Mouse (Mus musculus) retina, postnatal 1 day (tissue): ENCODE measurements around the gene Rps19.
A peak's percentile ranks its signal among the peaks of the same experiment; 100 is the strongest.
"Not testable (repeated sequence)": the region's sequence is repeated elsewhere in the genome, so short reads cannot be mapped to it uniquely, and the experiment has no call there.

Experiments
- DNase-seq: peaks from one replicate; pipeline ENCODE4 v3.0.0-alpha.2; 2012

The Rps19 gene

DNA sequence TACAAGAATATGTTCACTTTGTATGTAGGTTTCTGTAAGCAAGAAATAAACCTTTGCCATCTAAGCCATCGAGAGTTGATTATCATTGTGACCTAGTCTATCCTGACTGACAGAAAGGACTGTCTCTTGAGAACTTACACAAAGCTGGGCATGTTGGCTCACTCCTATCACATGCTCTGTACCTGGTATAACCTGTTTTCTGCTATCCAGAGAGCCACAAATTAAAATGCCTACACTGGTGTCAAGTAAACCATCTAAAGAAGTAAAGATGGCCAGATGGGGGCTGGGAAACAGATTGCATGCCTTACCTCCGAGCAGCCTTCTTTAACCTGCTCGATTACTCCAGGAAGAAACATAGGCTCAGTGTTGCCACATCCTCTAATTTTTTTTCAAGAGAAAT is 6.6 kb upstream of the Rps19 start:
- DNase-seq = no peak

- DNase-seq = no peak
These were observed 4.6 kb upstream of the Rps19 start for GRCm38 (mm10) chr7:24879620-24880019.

- no peak for DNase-seq
These were observed 1.6 kb upstream of the Rps19 start for GRCm38 (mm10) chr7:24882416-24883199.

- no peak for DNase-seq
These were observed 621 bp downstream of the Rps19 start for GRCm38 (mm10) chr7:24884693-24885291.

- DNase-seq = no peak
These were observed 1.5 kb downstream of the Rps19 start for GRCm38 (mm10) chr7:24885468-24886307.

DNA sequence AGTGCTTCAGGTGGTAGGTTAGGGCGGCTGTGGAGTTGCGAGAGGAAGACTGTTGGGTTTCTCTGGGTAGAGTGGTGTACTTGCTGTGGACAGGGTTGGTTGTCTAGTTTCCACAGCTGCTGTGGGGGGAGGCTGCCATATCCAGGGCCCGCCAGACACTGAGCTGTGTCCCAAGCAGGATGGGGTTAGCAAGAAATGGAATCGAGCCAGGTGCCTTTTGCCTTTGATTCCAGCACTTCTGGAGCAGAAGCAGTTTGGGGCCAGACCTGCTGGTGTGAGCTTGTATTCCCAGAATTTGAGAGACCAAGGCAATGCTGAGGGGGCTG is 2.1 kb downstream of the Rps19 start:
- no peak for DNase-seq

DNA sequence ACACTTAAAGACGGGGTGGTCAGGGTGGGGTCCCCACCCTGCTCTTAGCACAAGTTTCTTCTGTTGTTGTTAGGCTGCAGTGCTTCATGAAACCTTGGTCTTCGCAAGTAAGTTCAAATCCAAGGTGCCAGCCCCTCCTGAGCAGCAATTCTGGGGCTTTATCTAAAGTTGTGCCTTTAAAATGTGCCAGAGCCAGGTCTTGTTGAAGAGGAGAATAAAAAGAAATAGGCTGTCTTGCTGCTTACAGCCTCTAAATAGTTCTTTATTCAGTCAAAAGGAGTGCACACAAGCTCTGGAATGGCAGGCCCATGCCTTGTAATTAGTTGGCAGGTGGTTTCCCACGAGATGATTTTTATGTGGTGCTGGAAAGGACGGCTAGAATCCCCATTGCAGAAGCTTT is 2.9 kb downstream of the Rps19 start:
- DNase-seq = no peak

GRCm38 (mm10) chr7:24889431-24890220 is 5.5 kb downstream of the Rps19 start:
- no peak for DNase-seq

- peak; percentile 87 for DNase-seq
These were observed 6.4 kb downstream of the Rps19 start for GRCm38 (mm10) chr7:24890281-24891216.

DNA sequence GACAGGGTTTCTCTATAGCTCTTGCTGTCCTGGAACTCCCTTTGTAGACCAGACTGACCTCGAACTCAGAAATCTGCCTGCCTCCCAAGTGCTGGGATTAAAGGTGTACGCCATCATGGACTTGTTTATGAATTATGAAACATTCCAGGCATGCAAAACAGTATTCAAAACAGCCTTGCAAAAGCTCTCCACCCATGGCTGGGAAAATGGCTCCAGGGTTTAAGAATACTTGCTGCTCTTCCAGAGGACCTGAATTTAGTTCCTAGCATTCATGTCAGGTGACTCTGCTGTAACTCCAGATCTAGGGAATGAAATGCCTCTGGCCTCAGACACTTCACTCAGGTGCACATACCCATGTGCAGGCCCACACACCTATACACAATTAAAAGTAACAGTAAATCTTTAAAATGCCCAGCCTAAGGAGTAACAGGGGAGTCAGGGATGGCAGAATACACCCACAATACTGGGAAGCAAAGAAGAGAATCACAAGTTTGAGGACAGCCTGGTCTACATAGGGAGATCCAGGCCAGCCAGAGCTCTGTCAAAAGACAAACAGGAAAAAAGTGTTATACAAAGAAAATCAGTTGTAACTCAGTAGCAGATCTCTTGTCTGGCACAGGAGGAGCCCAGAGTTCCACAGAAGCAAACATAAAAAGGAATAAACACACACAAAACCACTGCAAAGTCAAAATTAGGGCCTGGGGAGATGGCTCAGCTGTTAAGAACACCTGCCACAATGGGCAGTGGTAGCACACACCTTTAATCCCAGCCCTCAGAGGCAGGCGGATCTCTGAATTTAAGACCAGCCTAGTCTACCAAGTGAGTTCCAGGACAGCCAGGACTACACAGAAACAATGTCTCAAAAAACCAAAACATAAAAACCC is 7.3 kb downstream of the Rps19 start:
- DNase-seq = no peak

GRCm38 (mm10) chr7:24892125-24892583 is 8.0 kb downstream of the Rps19 start:
- no peak for DNase-seq

- DNase-seq = not testable (repeated sequence)
These were observed 11.6 kb downstream of the Rps19 start for GRCm38 (mm10) chr7:24895749-24896148.

DNA sequence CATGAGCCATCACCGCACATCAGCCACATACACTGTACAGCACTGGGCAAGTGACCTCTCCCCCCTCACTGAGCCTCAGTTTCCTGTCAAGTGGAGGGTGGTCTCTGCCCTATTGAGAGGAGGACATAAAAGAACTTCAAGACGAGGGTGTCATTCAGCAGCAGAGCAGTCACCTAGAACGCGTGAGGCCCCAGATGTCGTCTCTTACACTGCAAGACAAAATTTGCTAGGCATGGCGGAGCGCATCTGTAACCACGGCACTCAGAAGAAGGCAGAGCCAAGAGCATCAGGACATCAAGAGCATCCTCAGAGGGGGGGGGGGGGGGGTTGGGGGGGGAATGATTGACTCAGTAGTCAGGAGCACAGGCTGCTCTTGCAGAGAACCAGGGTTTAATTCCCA is 12.1 kb downstream of the Rps19 start:
- DNase-seq = no peak

DNA sequence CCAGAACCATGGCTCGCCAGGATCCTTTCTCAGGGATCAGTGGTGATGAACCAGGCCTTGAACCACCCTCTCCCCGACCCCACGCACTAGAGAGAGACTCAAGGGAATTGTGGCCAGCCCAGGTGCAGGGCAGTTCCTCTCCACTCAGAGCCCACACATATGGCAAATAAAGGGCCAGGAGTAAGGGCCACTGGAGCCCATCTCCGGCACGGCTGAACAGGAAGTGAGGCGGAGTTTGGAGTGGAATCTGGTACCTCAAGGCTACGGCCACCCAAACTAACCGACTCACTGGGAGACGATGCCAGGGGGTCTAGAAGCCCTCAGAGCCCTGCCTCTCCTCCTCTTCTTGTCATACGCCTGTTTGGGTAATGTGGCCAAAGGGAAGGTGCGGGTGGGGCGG is 13.1 kb downstream of the Rps19 start, which contains the start of gene Cd79a:
Gene Cd79a (plus strand): TSS at position 158 of the 400 bp plus-strand sequence.
- no peak for DNase-seq

DNA sequence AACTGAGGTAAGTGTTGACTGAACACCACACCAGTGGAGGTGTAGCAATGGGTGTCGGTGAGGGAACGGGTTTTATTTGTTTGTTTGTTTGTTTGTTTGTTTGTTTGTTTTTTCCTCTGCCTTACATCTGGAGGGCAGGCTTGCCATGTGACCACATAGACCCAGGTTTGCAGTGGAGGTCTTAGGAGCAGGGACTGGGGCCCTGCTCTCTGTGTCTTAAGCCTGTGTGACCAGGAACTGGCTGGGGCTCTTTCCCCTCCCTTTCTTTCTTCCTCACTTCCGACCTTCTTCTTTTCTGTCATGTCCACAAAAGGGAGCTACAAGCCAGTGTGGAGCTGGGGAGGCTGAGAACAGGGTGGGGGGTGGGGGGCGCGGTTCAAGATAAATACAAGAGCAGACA is 13.8 kb downstream of the Rps19 start:
- no peak for DNase-seq

DNA sequence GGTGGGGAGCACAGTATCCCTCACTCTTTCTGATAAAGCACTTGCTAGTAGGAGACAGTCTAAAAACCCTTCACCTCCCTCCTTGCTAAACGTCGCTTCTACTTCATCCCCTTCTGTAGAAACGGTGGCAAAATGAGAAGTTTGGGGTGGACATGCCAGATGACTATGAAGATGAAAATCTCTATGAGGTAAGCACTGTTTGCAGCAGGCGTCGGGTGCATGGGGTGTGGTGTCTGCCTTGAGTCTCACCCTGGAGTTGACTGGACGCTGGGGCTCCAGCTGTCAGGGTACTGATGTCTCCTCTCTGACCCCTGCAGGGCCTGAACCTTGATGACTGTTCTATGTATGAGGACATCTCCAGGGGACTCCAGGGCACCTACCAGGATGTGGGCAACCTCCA is 16.9 kb downstream of the Rps19 start:
- DNase-seq = no peak

DNA sequence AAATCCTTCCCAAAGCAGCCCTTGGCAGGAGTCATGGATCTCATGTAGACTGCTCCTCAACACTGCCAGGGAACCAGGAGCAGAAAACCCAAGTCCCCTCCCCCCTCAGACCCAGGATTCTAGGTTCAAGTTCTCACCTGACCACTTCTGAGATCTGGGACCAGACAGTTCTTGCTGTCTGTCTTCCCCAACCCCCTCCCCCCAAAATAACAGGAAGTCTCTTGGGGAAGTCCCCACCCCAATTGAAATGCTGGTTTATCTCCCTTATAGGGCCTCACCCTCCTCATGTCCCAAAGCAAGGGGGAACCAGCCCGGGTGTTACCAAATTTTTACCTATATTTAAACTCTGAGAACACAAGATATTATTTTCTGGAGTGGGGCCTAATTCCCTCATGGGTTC is 17.7 kb downstream of the Rps19 start:
- DNase-seq = peak; percentile 70

DNA sequence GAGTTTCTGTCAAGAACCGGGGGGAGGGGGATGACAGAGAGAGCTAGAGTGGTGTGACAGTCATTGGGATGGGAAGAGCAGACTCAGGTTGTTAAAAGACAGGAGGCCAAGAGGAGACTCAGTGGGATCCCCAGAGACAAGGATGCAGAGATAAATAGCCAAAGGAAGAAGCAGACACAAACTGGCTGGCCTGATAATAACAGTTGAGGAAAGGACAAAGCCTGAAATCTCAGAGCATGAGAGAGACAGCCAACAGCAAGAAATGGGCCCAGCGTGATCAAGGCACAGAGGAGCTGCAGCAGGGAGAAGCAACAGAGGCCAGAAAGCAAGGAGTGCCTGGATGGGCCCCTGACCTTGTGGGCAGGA is 18.1 kb downstream of the Rps19 start:
- peak; percentile 33 for DNase-seq

GRCm38 (mm10) chr7:24902630-24903443 is 18.7 kb downstream of the Rps19 start, which contains the start of gene Arhgef1:
Gene Arhgef1 (plus strand): TSS chr7:24902912.
- peak; percentile 61 for DNase-seq

- DNase-seq = no peak
These were observed 19.3 kb downstream of the Rps19 start for GRCm38 (mm10) chr7:24903444-24903825.
